Mouse (Mus musculus): Measurements from ENCODE around the gene Manba.
"Not testable (repeated sequence)": the region's sequence is repeated elsewhere in the genome, so short reads cannot be mapped to it uniquely, and the experiment has no call there.

Manba gene

DNA sequence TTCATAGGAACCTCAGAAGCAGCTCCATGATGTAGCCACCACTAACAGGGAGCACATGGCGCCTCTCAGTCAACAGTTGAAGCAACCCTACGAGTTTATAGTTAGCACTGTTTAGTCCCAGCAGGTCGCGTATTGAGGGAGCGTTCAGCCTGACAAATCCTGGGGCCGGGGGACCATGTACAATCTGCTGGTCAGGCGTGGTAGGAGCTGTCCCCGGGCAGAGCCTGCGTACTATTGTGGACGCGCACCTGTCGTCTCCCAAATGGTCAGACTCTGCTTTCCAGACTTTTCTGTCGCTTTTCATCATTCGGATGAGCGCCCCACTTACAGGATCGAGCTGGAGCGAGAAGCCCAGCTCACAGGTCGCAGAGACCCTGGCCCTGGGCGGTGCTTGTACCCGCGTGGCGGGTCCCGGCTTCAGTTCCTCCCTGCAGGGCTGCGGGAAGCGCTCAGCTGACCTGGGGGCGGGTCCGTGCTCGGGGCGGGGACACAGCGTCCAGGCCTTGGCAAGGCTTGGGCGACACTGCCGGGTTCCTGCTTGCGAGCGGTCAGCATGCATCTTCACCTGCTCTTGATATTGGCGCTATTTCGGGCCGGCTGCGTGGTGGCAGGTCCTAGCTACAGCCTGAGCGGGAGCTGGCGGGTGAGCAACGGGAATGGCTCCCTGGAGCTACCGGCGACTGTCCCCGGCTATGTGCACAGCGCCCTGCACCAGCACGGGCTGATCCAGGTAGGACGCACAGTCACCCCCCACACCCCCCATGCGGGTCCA is at the start of gene Manba:
Gene Manba, plus strand, starts transcription at position 484 of the 772 bp plus-strand sequence.
- DNase-seq (ENCODE audit: low spot score) = peak; percentile 82

GRCm38 (mm10) chr3:135436901-135437616 is 48.4 kb upstream of the Manba start:
- DNase-seq (ENCODE audit: low spot score) = no peak

GRCm38 (mm10) chr3:135437758-135438495 is 47.5 kb upstream of the Manba start, which contains the start of gene Ube2d3:
Gene Ube2d3 (plus strand): TSS chr3:135438149.
- peak; percentile 98 for DNase-seq (ENCODE audit: low spot score)

- peak; percentile 92 for DNase-seq (ENCODE audit: low spot score)
Observed at GRCm38 (mm10) chr3:135438531-135438912, 46.9 kb upstream of the Manba start.

DNA sequence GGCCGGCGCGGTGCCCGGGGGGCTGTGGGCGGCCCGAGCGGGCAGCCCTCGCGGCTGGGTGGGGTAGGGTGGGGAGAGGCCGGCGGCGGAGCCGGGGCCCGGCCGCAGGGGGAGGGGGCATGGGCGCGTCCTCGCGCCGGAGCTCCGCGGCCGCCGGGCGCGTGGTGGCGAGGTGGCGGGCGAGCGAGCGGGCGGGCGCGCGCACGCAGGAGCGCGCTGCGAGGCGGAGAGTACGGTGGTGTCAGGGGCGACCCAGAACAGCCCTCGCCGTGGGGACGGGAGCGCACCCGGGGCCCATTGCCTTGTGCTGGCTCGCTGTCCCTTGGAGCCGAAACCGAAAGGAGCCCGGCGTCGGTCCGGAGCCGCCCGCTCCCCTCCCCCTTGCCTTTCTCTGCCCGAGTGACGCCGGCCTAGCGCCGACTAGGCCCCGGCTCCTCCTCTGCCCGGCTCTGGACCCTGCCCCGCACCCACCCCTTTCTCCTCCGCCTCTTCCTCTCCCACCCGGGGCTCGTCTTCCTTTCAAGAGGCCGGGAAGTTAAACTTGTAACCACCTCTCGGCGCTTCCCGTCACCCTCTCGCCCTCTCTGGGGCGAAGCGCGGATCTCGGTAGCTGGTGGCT is 46.4 kb upstream of the Manba start:
- peak; percentile 73 for DNase-seq (ENCODE audit: low spot score)

- no peak for DNase-seq (ENCODE audit: low spot score)
Observed at GRCm38 (mm10) chr3:135439651-135440050, 45.8 kb upstream of the Manba start.

- peak; percentile 10 for DNase-seq (ENCODE audit: low spot score)
Observed at GRCm38 (mm10) chr3:135440221-135440620, 45.2 kb upstream of the Manba start.

DNA sequence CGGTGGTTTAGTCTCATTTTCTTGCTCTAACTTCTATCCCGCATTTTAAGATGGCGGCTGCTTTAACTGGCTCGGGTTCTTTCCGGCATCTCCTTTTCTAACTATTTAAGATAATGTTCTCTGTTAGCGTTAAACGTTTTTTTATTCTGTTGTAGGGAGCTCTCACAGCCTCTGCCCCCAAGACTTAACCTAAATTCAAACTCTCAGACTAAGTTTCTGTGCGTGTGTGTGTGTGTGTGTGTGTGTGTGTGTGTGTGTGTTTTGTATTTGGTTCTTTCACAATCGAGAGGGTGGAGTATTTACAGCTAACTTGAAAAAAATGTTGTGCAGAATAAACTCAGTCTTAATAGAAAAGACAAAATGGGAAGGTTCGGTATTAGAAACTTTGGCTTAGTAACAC is 44.8 kb upstream of the Manba start:
- no peak for DNase-seq (ENCODE audit: low spot score)

DNA sequence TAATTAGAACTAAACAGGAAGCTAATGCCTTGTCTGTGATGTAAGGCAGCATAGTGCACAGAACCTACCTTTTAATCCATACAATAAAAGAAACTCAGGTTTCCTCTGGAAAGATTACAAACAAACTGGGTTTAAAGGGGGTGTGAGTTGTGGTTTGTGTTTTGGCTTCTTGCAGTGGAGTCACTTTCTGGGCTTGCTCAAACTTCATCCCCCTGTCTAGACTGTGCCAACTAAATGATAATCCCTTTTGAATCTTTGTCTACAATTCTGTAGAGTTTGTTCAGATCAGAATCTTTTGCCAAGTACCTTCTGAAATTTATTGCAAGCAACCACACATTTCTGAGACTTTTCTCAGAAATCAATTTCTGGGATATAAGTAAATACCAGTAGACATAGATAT is 40.5 kb upstream of the Manba start:
- DNase-seq (ENCODE audit: low spot score) = no peak

DNA sequence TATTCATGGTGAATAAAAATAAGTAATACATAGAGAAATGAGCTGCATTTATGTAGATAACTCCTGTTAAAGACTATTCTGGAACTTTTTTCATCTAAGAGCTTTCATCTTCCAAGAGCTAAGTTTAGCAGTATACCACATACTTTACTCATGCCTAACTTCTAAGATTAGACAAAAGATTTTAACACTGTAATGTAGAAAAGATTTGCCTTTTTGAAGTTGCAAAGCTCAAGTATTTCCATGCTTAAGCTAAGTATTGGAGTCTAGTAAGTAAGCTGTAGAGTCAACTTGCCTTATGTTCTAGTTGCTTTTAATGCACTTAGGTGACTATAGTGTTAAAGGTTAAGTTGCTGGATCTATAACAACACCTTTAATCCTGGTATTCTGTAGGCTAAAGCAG is 26.4 kb upstream of the Manba start:
- DNase-seq (ENCODE audit: low spot score) = no peak

DNA sequence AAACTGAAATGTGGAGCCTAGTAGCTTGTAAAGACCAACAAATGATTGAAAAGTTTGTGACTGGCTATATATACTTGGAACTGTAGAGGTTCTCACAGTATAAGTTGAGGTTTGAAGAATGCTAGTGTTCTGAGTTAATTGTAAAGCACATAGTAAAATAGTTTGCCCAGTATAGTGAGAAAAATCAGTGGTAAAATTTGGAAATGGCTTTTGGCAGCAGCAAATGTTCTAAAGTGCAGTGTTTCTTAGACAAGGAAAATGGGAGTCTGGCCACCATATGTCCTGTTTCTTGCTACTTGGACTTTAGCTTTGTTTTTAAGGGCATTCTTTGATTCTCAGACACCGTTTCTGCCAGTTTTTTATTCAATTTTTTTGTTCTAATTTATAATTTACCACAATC is 17.0 kb upstream of the Manba start:
- no peak for DNase-seq (ENCODE audit: low spot score)

- DNase-seq (ENCODE audit: low spot score) = no peak
Observed at GRCm38 (mm10) chr3:135469146-135469545, 16.3 kb upstream of the Manba start.

GRCm38 (mm10) chr3:135469974-135470373 is 15.4 kb upstream of the Manba start:
- no peak for DNase-seq (ENCODE audit: low spot score)

GRCm38 (mm10) chr3:135470823-135471222 is 14.6 kb upstream of the Manba start:
- no peak for DNase-seq (ENCODE audit: low spot score)

DNA sequence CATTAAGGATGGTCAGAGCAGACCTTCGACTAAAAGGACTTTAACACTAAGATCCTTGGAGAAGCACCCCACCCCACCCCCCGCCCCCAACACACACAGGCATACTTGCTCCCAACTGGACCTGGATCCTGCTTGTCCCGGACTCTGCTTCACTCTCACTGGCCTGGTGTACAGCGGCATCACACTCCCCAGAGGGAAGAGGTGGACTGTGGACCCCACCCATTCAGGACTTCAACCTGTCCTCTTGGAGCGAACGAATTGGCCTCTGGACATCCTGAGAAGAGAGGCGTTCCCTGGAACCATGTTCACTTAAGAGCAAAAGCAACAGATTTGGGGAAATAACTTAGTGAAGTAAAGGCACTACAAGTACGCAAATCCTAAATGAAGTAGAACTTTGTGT is 10.4 kb upstream of the Manba start:
- no peak for DNase-seq (ENCODE audit: low spot score)

GRCm38 (mm10) chr3:135476286-135476685 is 9.1 kb upstream of the Manba start:
- no peak for DNase-seq (ENCODE audit: low spot score)

DNA sequence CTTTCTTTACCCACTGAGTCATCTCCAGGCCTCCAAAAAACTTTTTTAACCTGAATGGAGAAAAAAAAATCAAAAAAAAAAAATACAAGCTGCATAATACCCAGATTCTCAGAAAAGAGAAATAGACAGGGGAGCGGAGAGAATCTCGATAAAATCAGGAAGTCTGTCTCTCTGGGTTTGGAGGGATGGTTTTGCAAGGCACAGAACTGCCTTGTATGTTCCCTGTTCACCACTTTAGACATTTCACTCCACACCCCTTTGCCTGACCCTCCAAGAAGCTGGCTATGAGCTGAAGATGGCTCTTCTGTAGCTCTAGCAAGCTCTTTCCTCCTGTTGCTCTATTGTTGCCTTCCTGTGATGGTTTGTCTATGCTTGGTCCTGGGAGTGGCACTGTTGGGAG is 8.4 kb upstream of the Manba start:
- DNase-seq (ENCODE audit: low spot score) = no peak

GRCm38 (mm10) chr3:135479090-135479489 is 6.3 kb upstream of the Manba start:
- DNase-seq (ENCODE audit: low spot score) = not testable (repeated sequence)

- DNase-seq (ENCODE audit: low spot score) = no peak
Observed at GRCm38 (mm10) chr3:135480767-135481166, 4.6 kb upstream of the Manba start.

DNA sequence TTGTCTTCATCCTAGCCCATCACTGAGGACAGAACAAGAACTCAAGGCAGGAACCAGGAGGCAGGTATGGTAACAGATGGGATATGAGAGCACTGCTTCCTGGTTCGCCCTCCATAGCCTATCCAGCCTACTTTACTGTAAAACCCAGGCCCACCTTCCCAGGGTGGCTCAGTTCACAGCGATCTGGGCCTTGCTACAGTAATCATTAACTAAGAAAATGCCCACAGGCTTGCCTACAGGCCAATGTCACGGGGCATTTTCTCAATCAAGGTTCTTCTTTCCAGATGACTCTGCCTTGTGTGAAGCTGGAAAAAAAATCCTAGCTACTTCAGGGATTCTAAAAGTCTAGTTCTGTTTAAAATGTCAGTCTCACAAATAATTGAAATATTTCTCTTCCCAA is 3.8 kb upstream of the Manba start:
- DNase-seq (ENCODE audit: low spot score) = no peak

DNA sequence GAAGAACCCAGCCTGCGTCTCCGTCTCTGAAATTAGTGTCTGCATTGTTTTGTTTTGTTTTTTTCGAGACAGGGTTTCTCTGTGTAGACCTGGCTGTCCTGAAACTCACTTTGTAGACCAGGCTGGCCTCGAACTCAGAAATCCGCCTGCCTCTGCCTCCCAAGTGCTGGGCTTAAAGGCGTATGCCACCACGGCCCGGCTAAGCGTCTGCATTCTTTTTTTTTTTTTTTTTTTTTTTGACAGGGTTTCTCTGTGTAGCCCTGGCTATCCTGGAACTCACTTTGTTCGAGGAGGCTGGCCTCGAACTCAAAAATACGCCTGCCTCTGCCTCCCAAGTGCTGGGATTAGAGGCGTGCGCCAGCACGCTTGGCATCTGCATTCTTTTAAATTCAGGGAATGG is 761 bp upstream of the Manba start:
- not testable (repeated sequence) for DNase-seq (ENCODE audit: low spot score)

GRCm38 (mm10) chr3:135485900-135486241 is 460 bp downstream of the Manba start:
- no peak for DNase-seq (ENCODE audit: low spot score)

Measured in retina, embryonic 14.5 days (tissue).